Comparison of ENCODE assay signal across 8 mouse cellular contexts in genomic region chr3:95820046-95821010, GRCm38 (mm10). TPM values are rescaled to one million over a fixed set of nuclear protein-coding genes. Genes with fewer than 3 reads are reported as not detected.
DNase-seq lines count a peak whose midpoint lies in the region; ATAC-seq and TF ChIP-seq lines count a peak whose summit lies in the region.

No protein-coding gene starts in this region.

- peaks cover 9% of the 10 kb centered on the region for H3K4me1 ChIP-seq in heart, embryonic 10.5 days
- peaks cover 20% of the 10 kb centered on the region for H3K4me1 ChIP-seq in embryonic facial prominence, embryonic 12.5 days
- H3K4me1 ChIP-seq in intestine, embryonic 16.5 days (ENCODE audit: control insufficient read depth, insufficient read depth, low read length) = peaks cover 6% of the 10 kb centered on the region
- H3K4me1 ChIP-seq in small intestine, adult 2 months (ENCODE audit: control insufficient read depth, insufficient read depth, insufficient read length, low read length) = peaks cover 2% of the 10 kb centered on the region; the same call in 1 of the 2 replicates

- TF ChIP-seq CTCF in small intestine, adult 2 months (IDR thresholded peaks at IDR 0.05; ENCODE audit: extremely low read depth, insufficient read length, insufficient replicate concordance, low read depth, low read length) = no peak

- no peak; the same call in 1 of the 2 replicates for ATAC-seq in embryonic facial prominence, embryonic 12.5 days (ENCODE audit: insufficient number of reproducible peaks, insufficient read depth, low FRiP score, low TSS enrichment)
- ATAC-seq in intestine, embryonic 16.5 days = 0 out of 2 replicates have a peak, but pooled peaks have one; percentile 4

- no peaks in the 10 kb centered on the region for H3K9me3 ChIP-seq in heart, embryonic 10.5 days
- H3K9me3 ChIP-seq in embryonic facial prominence, embryonic 12.5 days = no peaks in the 10 kb centered on the region
- no peaks in the 10 kb centered on the region for H3K9me3 ChIP-seq in intestine, embryonic 16.5 days (ENCODE audit: control insufficient read depth, low read length)

- no peaks in the 10 kb centered on the region for H3K27me3 ChIP-seq in heart, embryonic 10.5 days (ENCODE audit: insufficient read depth, poor library complexity, severe bottlenecking)
- H3K27me3 ChIP-seq in embryonic facial prominence, embryonic 12.5 days = no peaks in the 10 kb centered on the region
- no peaks in the 10 kb centered on the region for H3K27me3 ChIP-seq in intestine, embryonic 16.5 days (replicated peaks; ENCODE audit: control insufficient read depth, insufficient read depth, low read length)
- no peaks in the 10 kb centered on the region for H3K27me3 ChIP-seq in small intestine, adult 2 months (ENCODE audit: control insufficient read depth, insufficient read depth, low read length)

- no peak for TF ChIP-seq POLR2A in small intestine, adult 2 months (IDR thresholded peaks at IDR 0.05; ENCODE audit: low read depth, low read length)

- peak overlapping the region; percentile 52 for H3K4me2 ChIP-seq in embryonic facial prominence, embryonic 12.5 days (replicated peaks)
- H3K4me2 ChIP-seq in intestine, embryonic 16.5 days (ENCODE audit: low read depth, low read length) = peak overlapping the region; percentile 46

- no peaks in the 10 kb centered on the region; the same call in none of the 2 replicates for H3K36me3 ChIP-seq in heart, embryonic 10.5 days
- peaks cover 4% of the 10 kb centered on the region; the same call in 1 of the 2 replicates for H3K36me3 ChIP-seq in embryonic facial prominence, embryonic 12.5 days
- no peaks in the 10 kb centered on the region for H3K36me3 ChIP-seq in intestine, embryonic 16.5 days (ENCODE audit: control insufficient read depth, insufficient read depth, low read length)
- no peaks in the 10 kb centered on the region for H3K36me3 ChIP-seq in small intestine, adult 2 months (ENCODE audit: control insufficient read depth, insufficient read depth, low read length)

- no peak for DNase-seq in heart, embryonic 10.5 days (ENCODE audit: low spot score)
- no peak for DNase-seq in heart, postnatal 4 days
- peak; percentile 64 for DNase-seq in A20 (ENCODE audit: low read depth, low spot score)
- no peak for DNase-seq in retina, postnatal 1 day
- DNase-seq in layer of hippocampus, adult 8-10 months (ENCODE audit: low spot score in 2 of 2) = no peak

- H3K27ac ChIP-seq in heart, embryonic 10.5 days = peak overlapping the region; percentile 100
- peak overlapping the region; percentile 100 for H3K27ac ChIP-seq in embryonic facial prominence, embryonic 12.5 days
- peak overlapping the region; percentile 96 for H3K27ac ChIP-seq in intestine, embryonic 16.5 days (ENCODE audit: low read length)
- peak overlapping the region; percentile 74 for H3K27ac ChIP-seq in small intestine, adult 2 months (ENCODE audit: insufficient read depth, low read depth, low read length)

- H3K4me3 ChIP-seq in heart, embryonic 10.5 days = peak overlapping the region; percentile 91
- peak overlapping the region; percentile 66 for H3K4me3 ChIP-seq in embryonic facial prominence, embryonic 12.5 days
- H3K4me3 ChIP-seq in intestine, embryonic 16.5 days (ENCODE audit: low read length) = peak overlapping the region; percentile 71
- peak overlapping the region; percentile 71 for H3K4me3 ChIP-seq in small intestine, adult 2 months (ENCODE audit: low read depth, low read length)

- H3K9ac ChIP-seq in embryonic facial prominence, embryonic 12.5 days = peak overlapping the region; percentile 74
- peak overlapping the region; percentile 80 for H3K9ac ChIP-seq in intestine, embryonic 16.5 days (ENCODE audit: low read depth, low read length)

- WGBS in heart, embryonic 10.5 days = 39% methylated on average over 10 of the region's 10 CpGs
- WGBS in embryonic facial prominence, embryonic 12.5 days = 43% methylated on average over 10 of the region's 10 CpGs
- 33% methylated on average over 10 of the region's 10 CpGs for WGBS in intestine, embryonic 16.5 days
- WGBS in small intestine, adult 2 months = 22% methylated on average over 10 of the region's 10 CpGs

RNA-seq across cellular contexts. Expression of gene Rprd2, which starts 1.7 kb away (rescaled TPM):
- polyA plus RNA-seq in heart, embryonic 10.5 days (2016; fragmentation: Nextera tagmentation; extraction: Ambion mirVana) = 22.7 and 23.5 TPM in 2 replicates
- 10 to 100 TPM; 50.9 to 53.6 TPM for total RNA-seq in heart, postnatal 4 days (2021)
- 27.3 and 28.3 TPM in 2 replicates for polyA plus RNA-seq in embryonic facial prominence, embryonic 12.5 days (2016; fragmentation: Nextera tagmentation; extraction: Ambion mirVana)
- 13.5 TPM in 2 replicates for polyA plus RNA-seq in intestine, embryonic 16.5 days (2015; fragmentation: Nextera tagmentation; extraction: Ambion mirVana)
- polyA plus RNA-seq in small intestine, adult 2 months (2012; rRNA removed) = 5.2 and 8.8 TPM in 2 replicates
- 10 to 100 TPM; 62.4 to 73.3 (median 71.2) TPM for total RNA-seq in layer of hippocampus, adult 8-10 months (2022)

RNA-seq across cellular contexts. Expression of gene Prpf3, which starts 35.4 kb away (rescaled TPM):
- 40.4 and 55.1 TPM in 2 replicates for polyA plus RNA-seq in heart, embryonic 10.5 days (2016; fragmentation: Nextera tagmentation; extraction: Ambion mirVana)
- total RNA-seq in heart, postnatal 4 days (2021) = 10 to 100 TPM; 28.3 to 30.5 TPM
- polyA plus RNA-seq in embryonic facial prominence, embryonic 12.5 days (2016; fragmentation: Nextera tagmentation; extraction: Ambion mirVana) = 66.7 and 68.2 TPM in 2 replicates
- polyA plus RNA-seq in intestine, embryonic 16.5 days (2015; fragmentation: Nextera tagmentation; extraction: Ambion mirVana) = 39.2 and 42.0 TPM in 2 replicates
- polyA plus RNA-seq in small intestine, adult 2 months (2012; rRNA removed) = 1.7 and 4.5 TPM in 2 replicates
- 10 to 100 TPM; 35.7 to 46.3 (median 40.5) TPM for total RNA-seq in layer of hippocampus, adult 8-10 months (2022)

RNA-seq across cellular contexts. Expression of gene Mrps21, which starts 51.0 kb away (rescaled TPM):
- polyA plus RNA-seq in heart, embryonic 10.5 days (2016; fragmentation: Nextera tagmentation; extraction: Ambion mirVana) = 380 and 402 TPM in 2 replicates
- total RNA-seq in heart, postnatal 4 days (2021) = 100 to 1,000 TPM; 250 TPM
- polyA plus RNA-seq in embryonic facial prominence, embryonic 12.5 days (2016; fragmentation: Nextera tagmentation; extraction: Ambion mirVana) = 332 and 346 TPM in 2 replicates
- 357 and 360 TPM in 2 replicates for polyA plus RNA-seq in intestine, embryonic 16.5 days (2015; fragmentation: Nextera tagmentation; extraction: Ambion mirVana)
- polyA plus RNA-seq in small intestine, adult 2 months (2012; rRNA removed) = 39.5 and 51.8 TPM in 2 replicates
- 100 to 1,000 TPM; 125 to 159 (median 138) TPM for total RNA-seq in layer of hippocampus, adult 8-10 months (2022)
